Mouse (Mus musculus): Measurements from ENCODE around the gene Olfr1033.
"Not testable (repeated sequence)": the region's sequence is repeated elsewhere in the genome, so short reads cannot be mapped to it uniquely, and the experiment has no call there.

- not testable (repeated sequence) for TF ChIP-seq POLR2A (IDR thresholded peaks at IDR 0.05; ENCODE audit: borderline replicate concordance, extremely low read depth, low read depth, low read length); CTCF (IDR thresholded peaks at IDR 0.05; ENCODE audit: insufficient read depth, low read length)
Measured at GRCm38 (mm10) chr2:86063766-86064165, 43.3 kb downstream of the Olfr1033 start.
